9 mouse cellular contexts compared by ENCODE assay signal in genomic region chr7:19843561-19843960, GRCm38 (mm10). TPM values are rescaled to one million over a fixed set of nuclear protein-coding genes. Genes with fewer than 3 reads are reported as not detected.
DNase-seq lines count a peak whose midpoint lies in the region; ATAC-seq and TF ChIP-seq lines count a peak whose summit lies in the region.
"Had no signal": no experiment of that assay in that cellular context is flagged by ENCODE, and none has a peak within 500 bp of the region (broad histone marks: within the 10 kb centered on the region; RNA-seq: fewer than 3 reads in every experiment).

No protein-coding gene starts in this region.

- H3K27me3 ChIP-seq in forebrain, embryonic 14.5 days (replicated peaks; ENCODE audit: control insufficient read depth, insufficient read depth, low read length), result 0 out of 2 replicates have a peak, but pooled peaks cover 3% of the 10 kb centered on the region
- peaks cover 15% of the 10 kb centered on the region for H3K27me3 ChIP-seq in hindbrain, embryonic 11.5 days (ENCODE audit: control insufficient read depth, insufficient read depth, low read length)

- no peak for DNase-seq in ES-E14 (ENCODE audit: low read depth, low spot score)
- peak; percentile 32 for DNase-seq in brain, adult 2 months (ENCODE audit: low read depth, low spot score)
- peak; percentile 62 for DNase-seq in forebrain, embryonic 14.5 days (ENCODE audit: low spot score)
- DNase-seq in hindbrain, embryonic 11.5 days (ENCODE audit: low spot score), result peak; percentile 82
- peak; percentile 35 to 49 for DNase-seq in layer of hippocampus, postnatal 14 days (ENCODE audit: low spot score in 2 of 2)
- peak; percentile 77 to 84 for DNase-seq in lung, postnatal 4 days
- peak; percentile 47 for DNase-seq in right cerebral cortex, adult 18-20 months
- peak; percentile 78 for DNase-seq in urinary bladder, postnatal 25 days (ENCODE audit: low spot score)

- 3% methylated on average over 11 of the region's 11 CpGs for WGBS in forebrain, embryonic 14.5 days
- whole genome bisulfite sequencing in hindbrain, embryonic 11.5 days, result 4% methylated on average over 11 of the region's 11 CpGs

- in situ Hi-C loops in ES-E14 (cut with MboI; ENCODE audit: low sequenced_read_pairs in 2 of 2, unreplicated experiment in 2 of 2), result no loop called here

- no peak for ATAC-seq in forebrain, embryonic 14.5 days
- peak; percentile 70 for ATAC-seq in hindbrain, embryonic 11.5 days (ENCODE audit: low FRiP score)

- H3K9me3 ChIP-seq in ES-E14 (ENCODE audit: control insufficient read depth, insufficient read depth, low read depth, low read length), result no peaks in the 10 kb centered on the region
- no peaks in the 10 kb centered on the region for H3K9me3 ChIP-seq in forebrain, embryonic 14.5 days (replicated peaks; ENCODE audit: control insufficient read depth, low read length)
- H3K9me3 ChIP-seq in hindbrain, embryonic 11.5 days (ENCODE audit: control insufficient read depth, low read length), result no peaks in the 10 kb centered on the region

- H3K27ac ChIP-seq in ES-E14 (ENCODE audit: insufficient read depth, low read depth, low read length, poor library complexity, severe bottlenecking), result no peak overlapping the region
- no peak overlapping the region for H3K27ac ChIP-seq in forebrain, embryonic 14.5 days (ENCODE audit: low read depth, low read length)
- no peak overlapping the region for H3K27ac ChIP-seq in hindbrain, embryonic 11.5 days (ENCODE audit: low read depth, low read length)

- H3K4me2 ChIP-seq in forebrain, embryonic 14.5 days (ENCODE audit: low read length), result no peak overlapping the region
- no peak overlapping the region for H3K4me2 ChIP-seq in hindbrain, embryonic 11.5 days (replicated peaks; ENCODE audit: low read depth, low read length)

- no peak overlapping the region for H3K4me3 ChIP-seq in ES-E14 (ENCODE audit: insufficient read depth in 1 of 2, low read depth in 1 of 2, low read length in 2 of 2, poor library complexity in 1 of 2, severe bottlenecking in 1 of 2)
- no peak overlapping the region for H3K4me3 ChIP-seq in forebrain, embryonic 14.5 days (ENCODE audit: low read depth, low read length)
- H3K4me3 ChIP-seq in hindbrain, embryonic 11.5 days (ENCODE audit: low read depth, low read length), result no peak overlapping the region

- peaks cover 0 to 8% of the 10 kb centered on the region in 2 experiments; a peak in 2 of 4 replicates for H3K4me1 ChIP-seq in ES-E14 (ENCODE audit: control insufficient read depth in 2 of 2, insufficient read depth in 2 of 2, low read length in 2 of 2, poor library complexity in 1 of 2)
- H3K4me1 ChIP-seq in forebrain, embryonic 14.5 days (ENCODE audit: control insufficient read depth, insufficient read depth, low read length), result no peaks in the 10 kb centered on the region
- no peaks in the 10 kb centered on the region for H3K4me1 ChIP-seq in hindbrain, embryonic 11.5 days (replicated peaks; ENCODE audit: control insufficient read depth, insufficient read depth, low read length)

- H3K36me3 ChIP-seq in ES-E14 (ENCODE audit: control insufficient read depth, insufficient read depth, low read length, poor library complexity, severe bottlenecking), result no peaks in the 10 kb centered on the region
- H3K36me3 ChIP-seq in forebrain, embryonic 14.5 days (ENCODE audit: control insufficient read depth, insufficient read depth, low read length), result no peaks in the 10 kb centered on the region
- H3K36me3 ChIP-seq in hindbrain, embryonic 11.5 days (ENCODE audit: control insufficient read depth, insufficient read depth, low read length), result no peaks in the 10 kb centered on the region

- H3K9ac ChIP-seq in ES-E14 (ENCODE audit: insufficient read depth, low read depth, low read length, poor library complexity, severe bottlenecking), result no peak overlapping the region
- H3K9ac ChIP-seq in forebrain, embryonic 14.5 days (ENCODE audit: low read length), result no peak overlapping the region
- H3K9ac ChIP-seq in hindbrain, embryonic 11.5 days (ENCODE audit: low read depth, low read length), result no peak overlapping the region

TF ChIP-seq in ES-E14, 5 proteins besides CTCF, POLR2A, EP300 and RAD21:
- TF ChIP-seq ZC3H11A (IDR thresholded peaks at IDR 0.05; ENCODE audit: borderline replicate concordance, low read depth, low read length) (peak; percentile 18; the same call in 1 of the 2 replicates), HCFC1 (IDR thresholded peaks at IDR 0.05; ENCODE audit: borderline replicate concordance, insufficient read depth, low read length) (no peak), CHD2 (IDR thresholded peaks at IDR 0.05; ENCODE audit: low read depth, low read length) (no peak)

RNA-seq across cellular contexts. Expression of gene Gm19345, which starts 8.2 kb away (rescaled TPM):
- total RNA-seq in ES-E14 (2012; rRNA removed), result 0.36 and 1.1 TPM in 2 replicates
- polyA plus RNA-seq in forebrain, embryonic 14.5 days (2014; fragmentation: Nextera tagmentation; extraction: Ambion mirVana), result 5.6 and 7.1 TPM in 2 replicates
- polyA plus RNA-seq in hindbrain, embryonic 11.5 days (2014; fragmentation: Nextera tagmentation; extraction: Ambion mirVana), result 0.17 TPM in 1 of 2 replicates, not detected in the other
- 1 to 10 TPM; 3.0 to 3.3 TPM for total RNA-seq in layer of hippocampus, postnatal 14 days (2021)

RNA-seq across cellular contexts. Expression of gene Ceacam16, which starts 17.5 kb away (rescaled TPM):
- total RNA-seq in ES-E14 (2012; rRNA removed), result 0.71 and 1.4 TPM in 2 replicates
- not detected in 2 replicates for polyA plus RNA-seq in forebrain, embryonic 14.5 days (2014; fragmentation: Nextera tagmentation; extraction: Ambion mirVana)
- polyA plus RNA-seq in hindbrain, embryonic 11.5 days (2014; fragmentation: Nextera tagmentation; extraction: Ambion mirVana), result not detected in 2 replicates
- not detected for total RNA-seq in layer of hippocampus, postnatal 14 days (2021)
- total RNA-seq: layer of hippocampus, adult 8-10 months had no signal

RNA-seq across cellular contexts. Expression of gene Bcl3, which starts 21.0 kb away (rescaled TPM):
- total RNA-seq in ES-E14 (2012; rRNA removed), result 14.3 and 28.8 TPM in 2 replicates
- 0.75 TPM in 1 of 2 replicates, not detected in the other for polyA plus RNA-seq in forebrain, embryonic 14.5 days (2014; fragmentation: Nextera tagmentation; extraction: Ambion mirVana)
- polyA plus RNA-seq in hindbrain, embryonic 11.5 days (2014; fragmentation: Nextera tagmentation; extraction: Ambion mirVana), result 0.26 and 0.33 TPM in 2 replicates
- under 1 TPM; 0.38 to 0.78 TPM for total RNA-seq in layer of hippocampus, postnatal 14 days (2021)

RNA-seq across cellular contexts. Expression of gene Ceacam19, which starts 44.2 kb away (rescaled TPM):
- 0.85 and 0.94 TPM in 2 replicates for total RNA-seq in ES-E14 (2012; rRNA removed)
- polyA plus RNA-seq in forebrain, embryonic 14.5 days (2014; fragmentation: Nextera tagmentation; extraction: Ambion mirVana), result not detected in 2 replicates
- not detected in 2 replicates for polyA plus RNA-seq in hindbrain, embryonic 11.5 days (2014; fragmentation: Nextera tagmentation; extraction: Ambion mirVana)
- not detected for total RNA-seq in layer of hippocampus, postnatal 14 days (2021)
- total RNA-seq: layer of hippocampus, adult 8-10 months had no signal

RNA-seq across cellular contexts. Expression of gene Cblc, which starts 47.0 kb away (rescaled TPM):
- 3.5 and 6.6 TPM in 2 replicates for total RNA-seq in ES-E14 (2012; rRNA removed)
- not detected in 2 replicates for polyA plus RNA-seq in forebrain, embryonic 14.5 days (2014; fragmentation: Nextera tagmentation; extraction: Ambion mirVana)
- polyA plus RNA-seq in hindbrain, embryonic 11.5 days (2014; fragmentation: Nextera tagmentation; extraction: Ambion mirVana), result 0.59 and 0.63 TPM in 2 replicates
- not detected for total RNA-seq in layer of hippocampus, postnatal 14 days (2021)
- total RNA-seq: layer of hippocampus, adult 8-10 months had no signal
